Mouse (Mus musculus) erythroblast, embryonic 14.5 days (primary cell): ENCODE data around the gene Zfp954. TPM values are rescaled to one million over a fixed set of nuclear protein-coding genes. Genes with fewer than 3 reads are reported as not detected.
"Not testable (repeated sequence)": the region's sequence is repeated elsewhere in the genome, so short reads cannot be mapped to it uniquely, and the experiment has no call there.

ENCODE experiments used
- H3K27me3 ChIP-seq: 2 replicates; pipeline ENCODE4 v1.6.1; 2012; ENCODE audit warnings: inconsistent platforms; ENCODE audit not compliant: control insufficient read depth
- H3K36me3 ChIP-seq: 2 replicates; pipeline ENCODE4 v1.6.1; 2012; ENCODE audit warnings: mild to moderate bottlenecking, inconsistent platforms; ENCODE audit not compliant: control insufficient read depth
- H3K4me1 ChIP-seq: 2 replicates; pipeline ENCODE4 v1.6.1; 2012; ENCODE audit warnings: inconsistent platforms; ENCODE audit not compliant: control insufficient read depth
- H3K4me3 ChIP-seq: replicated peaks from 2 replicates; pipeline ENCODE3; 2012; ENCODE audit warnings: moderate library complexity, mild to moderate bottlenecking, inconsistent platforms
- H3K9me3 ChIP-seq: 2 replicates; pipeline ENCODE4 v1.6.1; 2012; ENCODE audit warnings: low read length, inconsistent platforms, mixed read lengths; ENCODE audit not compliant: control insufficient read depth
- GATA1 ChIP-seq: IDR thresholded peaks from 2 replicates; pipeline ENCODE4 v1.6.1; 2012; ENCODE audit warnings: low read length, inconsistent platforms, mixed read lengths
- TAL1 ChIP-seq: IDR thresholded peaks from 3 replicates; pipeline ENCODE4 v1.6.1; 2012; ENCODE audit warnings: low read length, inconsistent platforms, mixed read lengths
- polyA plus RNA-seq: library from polyadenylated mRNA; stranded (reverse); fragments of >175 nt; gene quantifications from 2 replicates; pipeline ENCODE4 v1.2.3, GENCODE M21; 2012

Gene Zfp954
- 0.07 and 0.12 TPM in 2 replicates for polyA plus RNA-seq

- H3K27me3 ChIP-seq, result no peaks in the 10 kb centered on the region
- H3K36me3 ChIP-seq, result peaks cover 37% of the 10 kb centered on the region
- TF ChIP-seq TAL1, result no peak
- no peak for TF ChIP-seq GATA1
- no peaks in the 10 kb centered on the region for H3K9me3 ChIP-seq
- H3K4me3 ChIP-seq, result peak within 1 kb of the TSS; percentile 80
- peaks cover 25% of the 10 kb centered on the region for H3K4me1 ChIP-seq
Observed at GRCm38 (mm10) chr7:7120921-7121601, at the start of gene Zfp954. TSS of gene Zfp954 (minus strand) at chr7:7121488.

GRCm38 (mm10) chr7:7145991-7146608 is 24.8 kb upstream of the Zfp954 start:
- no peak overlapping the region for H3K4me3 ChIP-seq
- no peaks in the 10 kb centered on the region for H3K9me3 ChIP-seq
- TF ChIP-seq TAL1 (no peak), GATA1 (no peak)

GRCm38 (mm10) chr7:7144215-7144614 is 22.9 kb upstream of the Zfp954 start:
- Histone ChIP-seq H3K4me3 (no peak overlapping the region), H3K36me3 (no peaks in the 10 kb centered on the region), H3K9me3 (no peaks in the 10 kb centered on the region), H3K4me1 (no peaks in the 10 kb centered on the region), H3K27me3 (no peaks in the 10 kb centered on the region)
- no peak for TF ChIP-seq GATA1
- no peak for TF ChIP-seq TAL1

More at GRCm38 (mm10) chr7:7145991-7146608, 24.8 kb upstream of the Zfp954 start:
- Histone ChIP-seq H3K4me1 (no peaks in the 10 kb centered on the region), H3K36me3 (no peaks in the 10 kb centered on the region), H3K27me3 (no peaks in the 10 kb centered on the region)

GRCm38 (mm10) chr7:7136379-7136866 is 15.1 kb upstream of the Zfp954 start, which contains the start of gene Zfp773:
TSS of gene Zfp773 (minus strand) at chr7:7136755.
- Histone ChIP-seq H3K4me3 (peak within 1 kb of the TSS; percentile 58), H3K27me3 (no peaks in the 10 kb centered on the region), H3K4me1 (peaks cover 7% of the 10 kb centered on the region), H3K9me3 (no peaks in the 10 kb centered on the region), H3K36me3 (no peaks in the 10 kb centered on the region)
- TF ChIP-seq GATA1 (no peak), TAL1 (no peak)

- no peaks in the 10 kb centered on the region for H3K36me3 ChIP-seq
- TF ChIP-seq GATA1, result no peak
- no peak for TF ChIP-seq TAL1
- H3K4me1 ChIP-seq, result peaks cover 7% of the 10 kb centered on the region
- no peaks in the 10 kb centered on the region for H3K27me3 ChIP-seq
- no peaks in the 10 kb centered on the region for H3K9me3 ChIP-seq
- H3K4me3 ChIP-seq, result no peak overlapping the region
Observed at GRCm38 (mm10) chr7:7132751-7133150, 11.5 kb upstream of the Zfp954 start.

- H3K27me3 ChIP-seq, result not testable (repeated sequence)
Observed at GRCm38 (mm10) chr7:7130491-7131124, 9.3 kb upstream of the Zfp954 start.

GRCm38 (mm10) chr7:7121602-7121980 is 303 bp upstream of the Zfp954 start:
- TF ChIP-seq GATA1 (no peak), TAL1 (no peak)
- no peaks in the 10 kb centered on the region for H3K27me3 ChIP-seq
- H3K36me3 ChIP-seq, result peaks cover 31% of the 10 kb centered on the region
- H3K4me3 ChIP-seq, result peak overlapping the region; percentile 80
- no peaks in the 10 kb centered on the region for H3K9me3 ChIP-seq
- peaks cover 25% of the 10 kb centered on the region for H3K4me1 ChIP-seq

More at GRCm38 (mm10) chr7:7130491-7131124, 9.3 kb upstream of the Zfp954 start:
- H3K9me3 ChIP-seq, H3K4me3 ChIP-seq, H3K4me1 ChIP-seq, H3K36me3 ChIP-seq: not testable (repeated sequence)

GRCm38 (mm10) chr7:7118441-7118840 is 2.8 kb downstream of the Zfp954 start:
- peaks cover 25% of the 10 kb centered on the region for H3K4me1 ChIP-seq
- no peaks in the 10 kb centered on the region for H3K27me3 ChIP-seq
- H3K36me3 ChIP-seq, result peaks cover 52% of the 10 kb centered on the region
- H3K9me3 ChIP-seq, result no peaks in the 10 kb centered on the region
- no peak overlapping the region for H3K4me3 ChIP-seq
- TF ChIP-seq TAL1 (no peak), GATA1 (no peak)

GRCm38 (mm10) chr7:7108501-7108900 is 12.8 kb downstream of the Zfp954 start:
- Histone ChIP-seq H3K9me3 (peaks cover 5% of the 10 kb centered on the region), H3K4me1 (no peaks in the 10 kb centered on the region), H3K36me3 (no peaks in the 10 kb centered on the region), H3K4me3 (no peak overlapping the region), H3K27me3 (no peaks in the 10 kb centered on the region)
- TF ChIP-seq TAL1 (no peak), GATA1 (no peak)

Other genes with a start within 250 kb of the Zfp954 start
- not detected in 2 replicates for gene Aurkc, start 126.2 kb downstream of the Zfp954 start, polyA plus RNA-seq
- gene Zfp773, start 15.3 kb upstream of the Zfp954 start, polyA plus RNA-seq, result not detected in 2 replicates
- not detected in 2 replicates for gene Zfp418, start 49.8 kb upstream of the Zfp954 start, polyA plus RNA-seq
- gene Zfp772, start 88.5 kb upstream of the Zfp954 start, polyA plus RNA-seq, result not detected in 2 replicates
- gene Vmn2r29, start 125.8 kb upstream of the Zfp954 start, polyA plus RNA-seq, result not detected in 2 replicates
- not detected in 2 replicates for gene Gm45844, start 156.8 kb upstream of the Zfp954 start, polyA plus RNA-seq
- 0.28 and 0.30 TPM in 2 replicates for gene Clcn4, start 179.4 kb upstream of the Zfp954 start, polyA plus RNA-seq
- 0.01 TPM in 1 of 2 replicates, not detected in the other for gene Vmn2r30, start 216.1 kb upstream of the Zfp954 start, polyA plus RNA-seq